Mouse (Mus musculus) C3H10T1/2 (cell line): Measurements from ENCODE around the gene Plac9a. TPM values are rescaled to one million over a fixed set of nuclear protein-coding genes. Genes with fewer than 3 reads are reported as not detected.

Experiments
- polyA plus RNA-seq, 2 experiments: library from polyadenylated mRNA; unstranded; fragments of >200 nt; fragmentation: generic; extraction: Trizol; gene quantifications; one replicate each; pipeline ENCODE4 v1.2.1; 2012; ENCODE audit warnings: missing spikeins in 2 of 2

Gene Plac9a
- polyA plus RNA-seq = under 1 TPM; 0.08 to 0.25 TPM

GRCm38 (mm10) chr14:25903000-25903399 is at the start of gene Plac9a:
Plac9a (minus strand) TSS chr14:25903100.

GRCm38 (mm10) chr14:25938004-25938403 is 35.1 kb upstream of the Plac9a start, which contains the start of gene Cphx1:
Cphx1 (plus strand) TSS chr14:25938304.

GRCm38 (mm10) chr14:25927562-25927881 is 24.6 kb upstream of the Plac9a start, which contains the start of gene Tmem254a:
Tmem254a (minus strand) TSS chr14:25927672.

GRCm38 (mm10) chr14:25841991-25842687 is 60.8 kb downstream of the Plac9a start, which contains the start of gene Anxa11:
Anxa11 (plus strand) TSS chr14:25842156.

Other genes starting within 250 kb of the Plac9a start
- gene Ppif, start 208.9 kb downstream of the Plac9a start, polyA plus RNA-seq = 10 to 100 TPM; 18.3 to 22.8 TPM
- 10 to 100 TPM in 1 of 2 experiments, 1 to 10 TPM in 1; 5.2 to 69.0 TPM for gene Zcchc24, start 134.1 kb downstream of the Plac9a start, polyA plus RNA-seq
- gene Anxa11, start 60.9 kb downstream of the Plac9a start, polyA plus RNA-seq = 10 to 100 TPM; 25.6 to 35.8 TPM
- 1 to 10 TPM in 1 of 2 experiments, under 1 TPM in 1; 0.69 to 1.0 TPM for gene Tmem254a, start 24.6 kb upstream of the Plac9a start, polyA plus RNA-seq
- gene Cphx1, start 35.2 kb upstream of the Plac9a start, polyA plus RNA-seq = not detected
- not detected for gene Duxbl1, start 75.5 kb upstream of the Plac9a start, polyA plus RNA-seq
- gene Gm9780, start 139.6 kb upstream of the Plac9a start, polyA plus RNA-seq = 1 to 10 TPM in 1 of 2 experiments, under 1 TPM in 1; 0.20 to 4.1 TPM
- gene Tmem254c, start 164.3 kb upstream of the Plac9a start, polyA plus RNA-seq = 1 to 10 TPM; 4.9 to 5.2 TPM
- not detected for gene Cphx2, start 178.4 kb upstream of the Plac9a start, polyA plus RNA-seq
- gene Cphx3, start 179.2 kb upstream of the Plac9a start, polyA plus RNA-seq = not detected
- gene Duxbl2, start 215.2 kb upstream of the Plac9a start, polyA plus RNA-seq = not detected